Mouse (Mus musculus) hindbrain, embryonic 11.5 days (tissue): ENCODE results near the gene Mblac2. TPM values are rescaled to one million over a fixed set of nuclear protein-coding genes. Genes with fewer than 3 reads are reported as not detected.

Experiments used
- ATAC-seq: fragments of 200-750 bp; cut with Nextera tagmentation; 2 replicates; pipeline ENCODE4 v1.8.0; 2017; ENCODE audit warnings: mild to moderate bottlenecking, moderate TSS enrichment, moderate library complexity; ENCODE audit not compliant: low FRiP score
- DNase-seq: peaks from one replicate; pipeline ENCODE4 v3.0.0-alpha.2; 2015; ENCODE audit warnings: low spot score
- H3K27ac ChIP-seq: fragments of 300-500 bp; sonication (generic); 2 replicates; pipeline ENCODE4 v1.5.1; 2014; ENCODE audit warnings: mild to moderate bottlenecking, low read depth, low read length
- H3K27me3 ChIP-seq: fragments of 300-500 bp; sonication (generic); 2 replicates; pipeline ENCODE4 v1.6.1; 2014; ENCODE audit warnings: mild to moderate bottlenecking, low read length, moderate library complexity, mixed read lengths; ENCODE audit not compliant: control insufficient read depth, insufficient read depth
- H3K36me3 ChIP-seq: fragments of 300-500 bp; sonication (generic); 2 replicates; pipeline ENCODE4 v1.6.1; 2014; ENCODE audit warnings: mild to moderate bottlenecking, low read length, moderate library complexity, mixed read lengths; ENCODE audit not compliant: control insufficient read depth, insufficient read depth
- H3K4me1 ChIP-seq: fragments of 300-500 bp; sonication (generic); replicated peaks from 2 replicates; pipeline ENCODE4 v1.6.1; 2014; ENCODE audit warnings: low read length, mixed read lengths; ENCODE audit not compliant: control insufficient read depth, insufficient read depth
- H3K4me2 ChIP-seq: fragments of 300-500 bp; sonication (generic); replicated peaks from 2 replicates; pipeline ENCODE4 v1.6.1; 2014; ENCODE audit warnings: mild to moderate bottlenecking, low read depth, low read length
- H3K4me3 ChIP-seq: fragments of 300-500 bp; sonication (generic); 2 replicates; pipeline ENCODE4 v1.5.1; 2014; ENCODE audit warnings: low read depth, low read length
- H3K9ac ChIP-seq: fragments of 300-500 bp; sonication (generic); 2 replicates; pipeline ENCODE4 v1.6.1; 2014; ENCODE audit warnings: low read depth, low read length
- H3K9me3 ChIP-seq: fragments of 300-500 bp; sonication (generic); 2 replicates; pipeline ENCODE4 v1.6.1; 2016; ENCODE audit warnings: low read length; ENCODE audit not compliant: control insufficient read depth
- WGBS: fragments of 180-500 bp; shearing (Covaris S2); extraction: QIAGEN DNeasy Blood & Tissue Kit; methylation state at CpG from one replicate; pipeline ENCODE4 v1.1.7; 2014; 5-methylcytosine and 5-hydroxymethylcytosine counted together
- polyA plus RNA-seq: library from polyadenylated mRNA; unstranded; fragments of >200 nt; fragmentation: Nextera tagmentation; extraction: Ambion mirVana; gene quantifications from 2 replicates; pipeline ENCODE4 v1.2.1, GENCODE M21; 2014

Mblac2 gene
- polyA plus RNA-seq, 1 experiment from 2014 or later = 8.8 TPM

GRCm38 (mm10) chr13:81782971-81783404 is 71.8 kb downstream of the Mblac2 start, which contains the start of gene Cetn3:
Gene Cetn3, plus strand, starts transcription at chr13:81783077.
- H3K27me3 ChIP-seq = no peaks in the 10 kb centered on the region
- peak within 1 kb of the TSS; percentile 67 for H3K4me3 ChIP-seq
- no peaks in the 10 kb centered on the region for H3K9me3 ChIP-seq
- under 1% methylated on average over 29 of the region's 29 CpGs for WGBS
- H3K4me1 ChIP-seq = no peaks in the 10 kb centered on the region
- no peaks in the 10 kb centered on the region for H3K36me3 ChIP-seq
- peak; percentile 95 for ATAC-seq
- peak within 1 kb of the TSS; percentile 45 for H3K4me2 ChIP-seq
- peak; percentile 92 for DNase-seq
- H3K27ac ChIP-seq = peak within 1 kb of the TSS; percentile 96
- peak within 1 kb of the TSS; percentile 54 for H3K9ac ChIP-seq

- H3K27ac ChIP-seq = peak overlapping the region; percentile 96
- WGBS = 1% methylated on average over 48 of the region's 62 CpGs
- DNase-seq = peak; percentile 96
These were observed 72.5 kb downstream of the Mblac2 start for GRCm38 (mm10) chr13:81783405-81784342.

DNA sequence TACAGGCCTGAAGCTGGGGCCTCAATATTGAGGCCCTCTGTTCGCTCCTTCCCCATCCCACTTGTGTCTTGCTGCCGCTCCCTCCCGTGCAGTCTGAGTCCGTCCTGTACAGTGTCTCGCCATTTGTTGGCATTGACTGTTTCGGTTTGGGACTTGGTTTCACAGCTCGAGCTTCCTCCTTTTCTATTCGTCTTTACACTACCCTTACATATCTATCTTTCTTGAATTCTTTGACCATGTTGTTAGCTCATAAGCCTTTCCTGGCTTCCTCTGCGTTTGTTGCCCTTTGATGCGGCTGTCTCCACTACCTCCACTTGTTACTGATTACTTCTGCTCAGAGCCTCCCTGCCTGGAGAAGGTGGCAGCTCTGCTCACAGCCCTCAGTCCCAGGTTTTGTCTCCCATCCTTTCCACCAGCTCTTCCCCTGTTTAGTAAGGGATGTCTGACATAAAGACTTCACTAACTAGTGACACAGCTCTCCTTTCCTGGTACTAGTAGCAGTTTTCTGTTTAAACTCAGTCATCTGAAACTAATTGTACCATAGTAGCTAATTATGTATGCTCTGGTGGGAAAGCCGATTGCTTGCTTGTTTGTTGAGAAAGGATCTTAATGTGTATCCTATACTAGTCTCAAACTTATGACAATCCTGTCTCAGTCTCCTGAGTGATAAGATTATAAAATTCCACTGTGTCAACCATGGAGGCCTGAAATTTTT is 74.8 kb downstream of the Mblac2 start:
- Histone ChIP-seq H3K27ac (no peak overlapping the region), H3K4me1 (no peaks in the 10 kb centered on the region), H3K4me2 (no peak overlapping the region), H3K27me3 (no peaks in the 10 kb centered on the region), H3K36me3 (no peaks in the 10 kb centered on the region; the same call in 1 of the 2 replicates), H3K4me3 (no peak overlapping the region), H3K9ac (no peak overlapping the region), H3K9me3 (no peaks in the 10 kb centered on the region)
- DNase-seq (no peak), ATAC-seq (no peak)
- WGBS = 78% methylated on average over 11 of the region's 11 CpGs

More at GRCm38 (mm10) chr13:81783405-81784342, 72.5 kb downstream of the Mblac2 start:
- H3K9ac ChIP-seq = peak overlapping the region; percentile 54
- H3K9me3 ChIP-seq = no peaks in the 10 kb centered on the region
- H3K27me3 ChIP-seq = no peaks in the 10 kb centered on the region
- no peaks in the 10 kb centered on the region for H3K4me1 ChIP-seq
- H3K4me3 ChIP-seq = peak overlapping the region; percentile 67
- ATAC-seq = peak; percentile 99
- H3K36me3 ChIP-seq = no peaks in the 10 kb centered on the region
- peak overlapping the region; percentile 41 for H3K4me2 ChIP-seq

GRCm38 (mm10) chr13:81790160-81790559 is 79.0 kb downstream of the Mblac2 start:
- Histone ChIP-seq H3K27me3 (no peaks in the 10 kb centered on the region), H3K4me1 (no peaks in the 10 kb centered on the region), H3K4me2 (no peak overlapping the region), H3K4me3 (no peak overlapping the region), H3K9ac (no peak overlapping the region), H3K9me3 (no peaks in the 10 kb centered on the region), H3K27ac (no peak overlapping the region), H3K36me3 (no peaks in the 10 kb centered on the region; the same call in 1 of the 2 replicates)
- DNase-seq (no peak), ATAC-seq (no peak)
- WGBS = 92% methylated on average over 8 of the region's 8 CpGs

GRCm38 (mm10) chr13:81791861-81792260 is 80.7 kb downstream of the Mblac2 start:
- H3K27me3 ChIP-seq = no peaks in the 10 kb centered on the region
- H3K36me3 ChIP-seq = no peaks in the 10 kb centered on the region; the same call in 1 of the 2 replicates
- H3K9me3 ChIP-seq = no peaks in the 10 kb centered on the region
- H3K27ac ChIP-seq = no peak overlapping the region
- no peaks in the 10 kb centered on the region for H3K4me1 ChIP-seq
- no peak overlapping the region for H3K9ac ChIP-seq
- H3K4me2 ChIP-seq = no peak overlapping the region
- DNase-seq (no peak), ATAC-seq (no peak)
- no peak overlapping the region for H3K4me3 ChIP-seq
- 94% methylated on average over 8 of the region's 8 CpGs for WGBS

DNA sequence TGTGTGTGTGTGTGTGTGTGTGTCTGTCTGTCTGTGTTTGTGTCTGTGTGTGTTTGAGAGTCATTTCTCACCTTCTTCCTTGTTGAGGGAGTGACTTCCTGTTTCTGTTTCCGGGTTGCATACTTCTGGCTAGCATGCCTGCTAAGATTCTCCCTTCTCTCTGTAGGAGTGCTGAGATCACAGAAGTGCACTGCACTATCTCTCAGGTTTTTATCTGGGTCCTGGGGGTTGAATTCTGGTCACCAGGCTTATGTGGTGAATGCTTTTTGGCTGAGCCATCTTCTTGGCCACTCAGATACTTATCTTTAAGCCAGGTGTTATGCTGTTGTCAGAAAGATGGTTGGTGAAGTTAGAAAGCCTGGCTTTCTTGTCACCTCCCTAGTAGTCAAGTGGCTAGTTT is 82.7 kb downstream of the Mblac2 start:
- DNase-seq = no peak

GRCm38 (mm10) chr13:81801121-81801520 is 90.0 kb downstream of the Mblac2 start:
- no peak for ATAC-seq
- no peak for DNase-seq
- Histone ChIP-seq H3K9me3 (no peaks in the 10 kb centered on the region), H3K36me3 (no peaks in the 10 kb centered on the region), H3K4me1 (no peaks in the 10 kb centered on the region), H3K27ac (no peak overlapping the region), H3K27me3 (no peaks in the 10 kb centered on the region), H3K9ac (no peak overlapping the region), H3K4me3 (no peak overlapping the region), H3K4me2 (no peak overlapping the region)
- 52% methylated on average over 3 of the region's 3 CpGs for WGBS

More for the DNA sequence above, 82.7 kb downstream of the Mblac2 start:
- no peak for ATAC-seq
- Histone ChIP-seq H3K9ac (no peak overlapping the region), H3K9me3 (no peaks in the 10 kb centered on the region), H3K4me3 (no peak overlapping the region), H3K4me2 (no peak overlapping the region), H3K4me1 (no peaks in the 10 kb centered on the region), H3K36me3 (no peaks in the 10 kb centered on the region; the same call in 1 of the 2 replicates), H3K27me3 (no peaks in the 10 kb centered on the region), H3K27ac (no peak overlapping the region)
- 50% methylated on average over 1 of the region's 1 CpGs for WGBS
